Mouse (Mus musculus) cerebellum, adult 2 months (tissue): ENCODE results near the gene Scarb2. TPM values are rescaled to one million over a fixed set of nuclear protein-coding genes. Genes with fewer than 3 reads are reported as not detected.

Experiments
- DNase-seq, 2 experiments: peaks; one replicate each; pipeline ENCODE4 v3.0.0; 2021
- H3K27ac ChIP-seq: fragments of 200-500 bp; 2 replicates; pipeline ENCODE4 v1.5.1; 2012; ENCODE audit warnings: low read length, control low read depth, inconsistent platforms; ENCODE audit not compliant: insufficient read depth
- H3K27me3 ChIP-seq: fragments of 200-500 bp; 2 replicates; pipeline ENCODE4 v1.6.1; 2012; ENCODE audit warnings: inconsistent platforms, mild to moderate bottlenecking, low read length, moderate library complexity; ENCODE audit not compliant: control insufficient read depth, insufficient read depth
- H3K4me1 ChIP-seq: fragments of 200-500 bp; 2 replicates; pipeline ENCODE4 v1.6.1; 2011; ENCODE audit warnings: low read length; ENCODE audit not compliant: control insufficient read depth, insufficient read depth
- H3K4me3 ChIP-seq: fragments of 200-500 bp; replicated peaks from 2 replicates; pipeline ENCODE3; 2011; ENCODE audit warnings: mild to moderate bottlenecking, low read depth, low read length, control low read depth; ENCODE audit not compliant: insufficient read depth
- CTCF ChIP-seq: fragments of 200-500 bp; IDR thresholded peaks from 2 replicates; pipeline ENCODE4 v1.5.1; 2011; ENCODE audit warnings: low read depth, mild to moderate bottlenecking, control low read depth, low read length, moderate library complexity, borderline replicate concordance; ENCODE audit not compliant: insufficient read depth
- POLR2A ChIP-seq: fragments of 200-500 bp; IDR thresholded peaks from 2 replicates; pipeline ENCODE4 v1.6.1; 2011; ENCODE audit warnings: low read length, control low read depth, borderline replicate concordance; ENCODE audit not compliant: insufficient read depth
- WGBS: fragments of 180-500 bp; shearing (Covaris S2); methylation state at CpG from one replicate; pipeline ENCODE4 v1.1.7; 2018; 5-methylcytosine and 5-hydroxymethylcytosine counted together
- polyA plus RNA-seq: library from polyadenylated mRNA; depleted of rRNA; stranded (reverse); fragments of >200 nt; gene quantifications from 2 replicates; pipeline ENCODE4 v1.2.3, GENCODE M21; 2012

Gene Scarb2
- polyA plus RNA-seq, 1 experiment, result 72.1 TPM

- no peak for DNase-seq
- 93% methylated on average over 5 of the region's 5 CpGs for WGBS
- H3K27me3 ChIP-seq, result no peaks in the 10 kb centered on the region
- TF ChIP-seq CTCF (no peak), POLR2A (no peak)
- H3K4me1 ChIP-seq, result no peaks in the 10 kb centered on the region
- H3K4me3 ChIP-seq, result no peak overlapping the region
- no peak overlapping the region for H3K27ac ChIP-seq
Measured at GRCm38 (mm10) chr5:92452876-92453275, 53.8 kb downstream of the Scarb2 start.

- WGBS, result 93% methylated on average over 5 of the region's 5 CpGs
Measured at GRCm38 (mm10) chr5:92446736-92447135, 59.9 kb downstream of the Scarb2 start.

GRCm38 (mm10) chr5:92445016-92445415 lies 61.6 kb downstream of the Scarb2 start:
- Histone ChIP-seq H3K4me1 (no peaks in the 10 kb centered on the region), H3K27me3 (no peaks in the 10 kb centered on the region), H3K4me3 (no peak overlapping the region), H3K27ac (no peak overlapping the region)
- DNase-seq, result no peak
- WGBS, result 93% methylated on average over 2 of the region's 2 CpGs
- no peak for TF ChIP-seq POLR2A
- TF ChIP-seq CTCF, result no peak

More at GRCm38 (mm10) chr5:92446736-92447135, 59.9 kb downstream of the Scarb2 start:
- no peak for DNase-seq
- H3K27me3 ChIP-seq, result no peaks in the 10 kb centered on the region
- no peaks in the 10 kb centered on the region for H3K4me1 ChIP-seq
- H3K27ac ChIP-seq, result no peak overlapping the region
- TF ChIP-seq POLR2A (no peak), CTCF (no peak)
- no peak overlapping the region for H3K4me3 ChIP-seq

GRCm38 (mm10) chr5:92442914-92443313 lies 63.7 kb downstream of the Scarb2 start:
- no peak for TF ChIP-seq CTCF
- TF ChIP-seq POLR2A, result no peak
- DNase-seq, result no peak
- Histone ChIP-seq H3K4me1 (no peaks in the 10 kb centered on the region), H3K4me3 (no peak overlapping the region), H3K27ac (no peak overlapping the region), H3K27me3 (no peaks in the 10 kb centered on the region)
- WGBS, result 95% methylated on average over 7 of the region's 7 CpGs

- no peak overlapping the region for H3K4me3 ChIP-seq
- WGBS, result 74% methylated on average over 5 of the region's 5 CpGs
- no peak for DNase-seq
Measured at GRCm38 (mm10) chr5:92441494-92441893, 65.1 kb downstream of the Scarb2 start.

GRCm38 (mm10) chr5:92438540-92438939 lies 68.1 kb downstream of the Scarb2 start:
- 89% methylated on average over 8 of the region's 8 CpGs for WGBS
- no peak for TF ChIP-seq POLR2A
- TF ChIP-seq CTCF, result no peak
- Histone ChIP-seq H3K4me3 (no peak overlapping the region), H3K4me1 (no peaks in the 10 kb centered on the region), H3K27me3 (no peaks in the 10 kb centered on the region), H3K27ac (no peak overlapping the region)
- DNase-seq, result no peak

More at GRCm38 (mm10) chr5:92441494-92441893, 65.1 kb downstream of the Scarb2 start:
- no peak overlapping the region for H3K27ac ChIP-seq
- no peaks in the 10 kb centered on the region for H3K4me1 ChIP-seq
- TF ChIP-seq CTCF, result no peak
- no peak for TF ChIP-seq POLR2A
- H3K27me3 ChIP-seq, result no peaks in the 10 kb centered on the region

GRCm38 (mm10) chr5:92435025-92435584 lies 71.5 kb downstream of the Scarb2 start, which contains the start of gene Nup54:
Gene Nup54, minus strand, starts transcription at chr5:92435219.
- H3K27me3 ChIP-seq, result no peaks in the 10 kb centered on the region
- no peaks in the 10 kb centered on the region for H3K4me1 ChIP-seq
- peak; percentile 81 for TF ChIP-seq POLR2A
- no peak for TF ChIP-seq CTCF
- peak within 1 kb of the TSS; percentile 76 for H3K4me3 ChIP-seq
- H3K27ac ChIP-seq, result no peak within 1 kb of the TSS
- 0% methylated on average over 34 of the region's 34 CpGs for WGBS
- DNase-seq, result peak; percentile 96 to 97

- Histone ChIP-seq H3K27me3 (no peaks in the 10 kb centered on the region), H3K4me3 (peak overlapping the region; percentile 76), H3K27ac (no peak overlapping the region), H3K4me1 (no peaks in the 10 kb centered on the region)
- under 1% methylated on average over 38 of the region's 39 CpGs for WGBS
- TF ChIP-seq POLR2A (no peak), CTCF (no peak)
- DNase-seq, result no peak
Measured at GRCm38 (mm10) chr5:92434571-92434985, 72.1 kb downstream of the Scarb2 start.
